Mouse (Mus musculus): ENCODE results near the gene Gpr137c.

- no peak for TF ChIP-seq CTCF (conservative IDR thresholded peaks at IDR 0.05; ENCODE audit: low read length)
- no peak for TF ChIP-seq NANOG (IDR thresholded peaks at IDR 0.05; ENCODE audit: borderline replicate concordance, low read length)
- TF ChIP-seq POU5F1 (IDR thresholded peaks at IDR 0.05; ENCODE audit: borderline replicate concordance, low read length): no peak
Observed at GRCm38 (mm10) chr14:45220957-45221630, 1.6 kb downstream of the Gpr137c start.

Data from E14TG2a.4 (cell line).